Mouse (Mus musculus) midbrain, embryonic 15.5 days (tissue): Measurements from ENCODE around the gene Ndufs2. TPM values are rescaled to one million over a fixed set of nuclear protein-coding genes. Genes with fewer than 3 reads are reported as not detected.
"Not testable (repeated sequence)": the region's sequence is repeated elsewhere in the genome, so short reads cannot be mapped to it uniquely, and the experiment has no call there.

ENCODE experiments used
- ATAC-seq: fragments of 200-750 bp; cut with Nextera tagmentation; replicated peaks from 2 replicates; pipeline ENCODE4 v1.8.0; 2017; ENCODE audit warnings: moderate TSS enrichment
- H3K27ac ChIP-seq: fragments of 300-500 bp; sonication (generic); 2 replicates; pipeline ENCODE4 v1.5.1; 2015; ENCODE audit warnings: mild to moderate bottlenecking, inconsistent platforms
- H3K27me3 ChIP-seq: fragments of 300-500 bp; sonication (generic); replicated peaks from 2 replicates; pipeline ENCODE4 v1.6.1; 2015; ENCODE audit warnings: inconsistent platforms
- H3K36me3 ChIP-seq: fragments of 300-500 bp; sonication (generic); replicated peaks from 2 replicates; pipeline ENCODE4 v1.6.1; 2015; ENCODE audit warnings: inconsistent platforms
- H3K4me1 ChIP-seq: fragments of 300-500 bp; sonication (generic); 2 replicates; pipeline ENCODE4 v1.6.1; 2015; ENCODE audit warnings: inconsistent platforms
- H3K4me2 ChIP-seq: fragments of 300-500 bp; sonication (generic); 2 replicates; pipeline ENCODE4 v1.6.1; 2015; ENCODE audit warnings: inconsistent platforms, mild to moderate bottlenecking, moderate library complexity
- H3K4me3 ChIP-seq: fragments of 300-500 bp; sonication (generic); 2 replicates; pipeline ENCODE4 v1.5.1; 2015; ENCODE audit warnings: mild to moderate bottlenecking, inconsistent platforms
- H3K9ac ChIP-seq: fragments of 300-500 bp; sonication (generic); 2 replicates; pipeline ENCODE4 v1.6.1; 2015; ENCODE audit warnings: mild to moderate bottlenecking, inconsistent platforms
- H3K9me3 ChIP-seq: fragments of 300-500 bp; sonication (generic); 2 replicates; pipeline ENCODE4 v1.6.1; 2016; ENCODE audit warnings: inconsistent platforms
- WGBS: fragments of 180-500 bp; shearing (Covaris S2); methylation state at CpG from one replicate; pipeline ENCODE4 v1.1.7; 2015; ENCODE audit warnings: mixed read lengths; 5-methylcytosine and 5-hydroxymethylcytosine counted together
- polyA plus RNA-seq: library from polyadenylated mRNA; unstranded; fragments of >200 nt; fragmentation: Nextera tagmentation; extraction: Ambion mirVana; gene quantifications from 2 replicates; pipeline ENCODE4 v1.2.1, GENCODE M21; 2015

Ndufs2 gene
- polyA plus RNA-seq, 1 experiment from 2014 or later: 229 TPM

DNA sequence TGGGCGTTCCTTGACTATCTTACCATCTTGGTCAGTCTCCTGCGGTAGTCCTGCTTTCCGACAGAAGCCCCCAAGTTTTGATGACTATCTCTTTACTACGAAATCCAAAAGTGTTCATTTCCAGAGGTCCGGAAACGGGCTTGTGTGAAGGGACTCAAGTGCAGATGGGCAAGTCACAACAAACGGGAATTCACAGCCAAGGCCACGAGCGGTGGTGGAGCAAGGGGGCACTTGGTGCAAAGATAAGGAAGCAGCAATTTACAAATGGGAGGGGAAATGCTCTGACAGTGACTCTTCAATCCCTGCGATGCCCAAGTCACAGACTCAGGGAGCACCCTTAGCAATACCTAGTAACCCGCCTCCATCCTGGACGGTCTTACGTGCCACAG, 3.7 kb downstream of the Ndufs2 start:
- ATAC-seq: peak; percentile 9
- H3K4me1 ChIP-seq: peaks cover 49% of the 10 kb centered on the region

DNA sequence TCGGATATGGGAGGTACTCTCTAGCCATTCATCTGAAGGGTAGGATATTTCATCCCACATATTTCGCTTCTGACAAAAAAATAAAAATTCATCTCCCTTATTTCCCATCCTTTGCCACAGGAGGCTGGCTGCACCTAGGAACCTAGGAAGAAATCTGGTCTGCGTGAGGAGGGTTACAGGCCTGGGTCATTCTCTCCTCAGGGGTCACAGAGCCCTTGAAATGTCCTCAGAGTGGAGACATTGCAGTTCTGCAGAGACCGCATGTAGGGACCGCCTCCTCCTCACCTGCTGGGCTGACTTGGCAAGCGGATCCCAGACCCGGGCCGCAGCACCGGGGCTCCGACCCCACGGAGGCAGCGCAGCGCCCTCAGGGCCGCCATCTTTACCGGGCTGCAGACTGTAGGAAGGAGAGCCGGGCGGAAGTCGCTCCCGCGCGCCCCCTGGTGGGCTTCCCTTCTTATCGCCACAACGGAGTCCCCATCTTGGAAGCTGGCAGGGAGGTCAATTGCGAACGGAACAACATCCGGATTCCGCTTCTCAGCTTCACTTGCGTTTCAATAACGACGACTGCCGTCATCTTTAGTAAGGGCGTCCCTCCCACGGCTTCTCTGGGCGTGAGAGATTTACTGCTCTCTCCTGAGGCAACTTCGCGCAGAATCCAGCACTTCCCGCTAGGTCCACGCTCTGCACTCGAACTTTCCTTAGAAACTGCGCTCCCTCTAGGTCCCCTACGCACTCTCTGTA, 4.3 kb downstream of the Ndufs2 start:
- Histone ChIP-seq H3K9ac (peak overlapping the region; percentile 81), H3K4me1 (peaks cover 44% of the 10 kb centered on the region), H3K27me3 (no peaks in the 10 kb centered on the region), H3K4me3 (peak overlapping the region; percentile 66), H3K36me3 (peaks cover 3% of the 10 kb centered on the region; the same call in 1 of the 2 replicates), H3K9me3 (no peaks in the 10 kb centered on the region), H3K4me2 (peak overlapping the region; percentile 75), H3K27ac (peak overlapping the region; percentile 75)
- under 1% methylated on average over 41 of the region's 41 CpGs for WGBS
- ATAC-seq: peak; percentile 94

More for the DNA sequence above, 3.7 kb downstream of the Ndufs2 start:
- H3K9me3 ChIP-seq: no peaks in the 10 kb centered on the region
- H3K4me2 ChIP-seq: peak overlapping the region; percentile 75
- H3K36me3 ChIP-seq: peaks cover 3% of the 10 kb centered on the region; the same call in 1 of the 2 replicates
- no peaks in the 10 kb centered on the region for H3K27me3 ChIP-seq
- H3K27ac ChIP-seq: peak overlapping the region; percentile 75
- peak overlapping the region; percentile 66 for H3K4me3 ChIP-seq
- 15% methylated on average over 13 of the region's 13 CpGs for WGBS
- H3K9ac ChIP-seq: peak overlapping the region; percentile 26; the same call in 1 of the 2 replicates

DNA sequence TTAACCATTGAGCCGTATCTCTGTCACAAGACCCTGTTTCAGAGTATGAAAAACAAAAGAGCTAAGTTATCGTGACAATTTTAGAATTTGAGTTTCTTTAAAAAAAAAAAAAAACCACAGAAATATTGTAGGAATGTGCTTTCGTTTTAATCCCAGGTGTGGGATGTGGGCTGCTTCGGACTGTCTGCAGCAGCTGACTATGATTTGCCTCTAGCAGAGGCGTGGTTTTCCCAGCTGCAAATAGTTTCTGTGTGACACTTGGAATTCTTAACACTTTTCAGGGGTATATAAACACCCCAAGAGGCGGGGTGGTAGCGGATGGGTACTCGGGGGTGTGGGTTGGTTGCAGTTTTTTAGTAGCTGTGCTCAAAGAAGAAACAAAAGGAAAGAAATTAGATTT, 5.8 kb downstream of the Ndufs2 start:
- Histone ChIP-seq H3K27me3 (no peaks in the 10 kb centered on the region), H3K4me3 (no peak overlapping the region), H3K36me3 (peaks cover 10% of the 10 kb centered on the region; the same call in 1 of the 2 replicates), H3K4me1 (peaks cover 28% of the 10 kb centered on the region), H3K4me2 (no peak overlapping the region), H3K9me3 (no peaks in the 10 kb centered on the region), H3K27ac (no peak overlapping the region), H3K9ac (no peak overlapping the region)
- ATAC-seq: no peak
- 96% methylated on average over 8 of the region's 8 CpGs for WGBS

DNA sequence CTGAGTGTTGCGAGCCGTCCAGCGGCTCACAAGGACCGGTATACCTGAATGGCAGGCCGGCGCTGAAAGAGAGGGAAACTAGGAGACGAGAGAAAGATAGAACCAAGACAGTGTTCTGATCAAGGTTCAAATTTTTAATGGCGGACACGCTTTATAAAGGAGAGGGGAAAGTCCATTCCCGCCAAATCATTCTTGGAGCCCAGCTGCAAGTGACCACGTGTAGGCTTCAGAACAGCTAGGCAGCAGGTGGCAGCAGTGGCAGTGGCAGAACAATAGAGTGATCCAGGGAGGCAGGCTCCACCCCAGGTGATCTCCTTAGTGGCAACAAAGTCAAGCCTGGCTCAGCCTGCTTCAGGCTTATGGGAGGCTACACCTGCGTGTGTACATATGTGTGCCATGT, 9.2 kb downstream of the Ndufs2 start:
- not testable (repeated sequence) for H3K9me3 ChIP-seq, H3K4me3 ChIP-seq, H3K9ac ChIP-seq, H3K4me2 ChIP-seq, H3K27me3 ChIP-seq, ATAC-seq, H3K27ac ChIP-seq
- Histone ChIP-seq H3K36me3 (peaks cover 38% of the 10 kb centered on the region; the same call in 1 of the 2 replicates), H3K4me1 (peaks cover 15% of the 10 kb centered on the region)
- 86% methylated on average over 12 of the region's 12 CpGs for WGBS

DNA sequence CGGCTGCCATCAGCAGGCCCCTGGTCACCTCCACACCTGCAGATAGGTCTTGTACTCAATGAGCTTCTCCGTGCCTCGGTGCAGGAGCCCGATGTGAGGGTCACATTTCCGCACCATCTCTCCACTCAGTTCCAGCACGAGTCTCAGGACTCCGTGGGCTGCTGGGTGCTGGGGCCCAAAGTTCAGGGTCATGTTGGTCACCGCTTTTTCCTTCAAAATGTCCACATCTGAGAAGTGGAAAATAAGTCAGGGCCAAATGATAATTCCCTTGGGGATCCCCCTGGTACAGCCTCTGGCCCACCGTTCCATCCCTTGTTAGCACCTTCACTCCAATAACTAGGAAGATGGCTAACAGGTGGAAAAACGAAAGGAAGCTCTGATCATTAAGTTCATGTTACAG, 10.3 kb downstream of the Ndufs2 start:
- 93% methylated on average over 10 of the region's 10 CpGs for WGBS
- no peak overlapping the region for H3K27ac ChIP-seq
- no peak overlapping the region for H3K4me2 ChIP-seq
- no peak overlapping the region for H3K4me3 ChIP-seq
- no peaks in the 10 kb centered on the region for H3K27me3 ChIP-seq
- H3K9me3 ChIP-seq: no peaks in the 10 kb centered on the region
- peaks cover 9% of the 10 kb centered on the region for H3K4me1 ChIP-seq
- ATAC-seq: no peak
- H3K9ac ChIP-seq: no peak overlapping the region
- peaks cover 46% of the 10 kb centered on the region; the same call in 1 of the 2 replicates for H3K36me3 ChIP-seq

DNA sequence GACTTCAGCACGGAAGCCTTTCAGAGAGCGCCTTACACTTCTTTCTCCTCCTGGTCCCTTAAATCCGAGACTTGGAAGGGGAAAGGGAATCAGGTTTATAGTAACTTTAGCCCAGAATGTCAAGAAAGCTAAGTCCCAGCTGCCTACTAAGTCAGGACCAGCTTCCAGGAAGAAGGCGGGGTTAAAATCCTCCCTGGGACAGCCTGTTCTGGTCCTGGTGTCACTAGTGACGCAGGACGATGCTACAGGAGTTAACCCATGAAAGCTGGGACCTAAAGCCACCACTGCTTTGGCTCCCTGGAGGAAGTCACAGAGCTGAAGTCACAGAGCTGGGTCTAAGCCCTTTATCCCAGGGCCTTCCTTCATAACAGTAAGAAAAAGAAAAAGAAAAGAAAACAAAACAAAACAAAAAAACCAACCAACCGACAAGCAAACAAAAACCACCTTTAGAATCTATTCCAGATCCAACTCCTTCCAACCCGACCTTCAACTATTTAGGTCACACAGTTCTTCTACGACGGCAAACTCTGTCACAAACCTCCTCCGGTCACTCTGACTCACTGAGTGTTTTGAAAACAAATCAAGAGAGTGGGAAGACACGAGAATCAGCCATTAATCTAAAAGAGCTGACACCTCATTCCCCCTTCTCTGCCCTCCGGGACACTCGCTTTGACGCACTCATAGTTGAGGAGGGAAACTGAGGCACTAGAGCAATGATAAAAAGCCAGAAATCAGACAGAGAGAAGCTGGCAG, 11.0 kb downstream of the Ndufs2 start:
- Histone ChIP-seq H3K27ac (no peak overlapping the region), H3K27me3 (no peaks in the 10 kb centered on the region), H3K36me3 (peaks cover 52% of the 10 kb centered on the region), H3K9ac (no peak overlapping the region), H3K9me3 (no peaks in the 10 kb centered on the region), H3K4me2 (no peak overlapping the region), H3K4me1 (0 out of 2 replicates have a peak, but pooled peaks cover 3% of the 10 kb centered on the region), H3K4me3 (no peak overlapping the region)
- no peak for ATAC-seq
- 85% methylated on average over 15 of the region's 15 CpGs for WGBS

DNA sequence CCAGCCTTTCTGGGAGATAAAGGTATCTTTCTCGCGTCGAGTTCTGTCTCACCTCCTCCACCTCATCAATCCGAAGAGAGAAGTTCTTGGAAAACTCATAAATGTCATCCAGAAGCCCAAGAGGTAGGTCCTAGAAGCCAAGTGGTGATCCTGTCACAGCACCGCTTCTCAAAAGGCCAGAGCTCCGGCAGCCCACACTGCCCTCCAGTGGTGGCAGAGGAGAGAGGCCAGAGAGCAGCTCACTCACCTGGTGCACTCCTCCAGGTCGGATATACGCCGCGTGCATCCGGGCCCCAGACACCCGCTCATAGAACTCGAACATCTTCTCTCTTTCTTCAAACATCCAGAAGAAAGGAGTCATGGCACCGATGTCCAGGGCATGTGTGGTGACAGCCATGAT, 12.7 kb downstream of the Ndufs2 start:
- 68% methylated on average over 14 of the region's 14 CpGs for WGBS
- Histone ChIP-seq H3K27me3 (no peaks in the 10 kb centered on the region), H3K9ac (no peak overlapping the region), H3K27ac (no peak overlapping the region), H3K4me1 (0 out of 2 replicates have a peak, but pooled peaks cover 3% of the 10 kb centered on the region), H3K36me3 (peaks cover 69% of the 10 kb centered on the region), H3K4me2 (no peak overlapping the region), H3K4me3 (no peak overlapping the region), H3K9me3 (no peaks in the 10 kb centered on the region)
- 0 out of 2 replicates have a peak, but pooled peaks have one; percentile 48 for ATAC-seq

DNA sequence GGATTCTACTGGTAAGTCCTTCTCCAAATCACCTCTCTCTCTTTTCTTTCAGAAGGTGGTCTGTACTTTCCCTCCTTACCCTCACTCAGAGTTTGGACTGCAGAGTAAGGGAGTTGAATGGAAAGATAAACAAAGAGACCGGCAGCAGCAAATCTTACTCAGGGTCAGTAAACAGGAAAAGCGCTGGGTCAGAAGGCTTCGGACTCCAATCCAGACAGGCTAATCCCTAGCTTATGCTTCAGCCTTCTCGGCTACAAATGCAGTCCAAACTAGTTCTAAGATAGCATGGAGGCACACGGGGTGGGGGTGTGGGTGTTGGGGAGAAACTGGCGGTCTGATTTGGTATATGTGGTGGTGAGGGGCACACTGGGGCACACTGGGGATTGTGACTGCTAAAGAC, 13.8 kb downstream of the Ndufs2 start:
- no peak for ATAC-seq
- Histone ChIP-seq H3K4me3 (no peak overlapping the region), H3K27ac (no peak overlapping the region), H3K36me3 (peaks cover 67% of the 10 kb centered on the region), H3K27me3 (no peaks in the 10 kb centered on the region), H3K9me3 (no peaks in the 10 kb centered on the region), H3K4me2 (no peak overlapping the region), H3K4me1 (0 out of 2 replicates have a peak, but pooled peaks cover 3% of the 10 kb centered on the region), H3K9ac (no peak overlapping the region)
- 80% methylated on average over 6 of the region's 6 CpGs for WGBS

DNA sequence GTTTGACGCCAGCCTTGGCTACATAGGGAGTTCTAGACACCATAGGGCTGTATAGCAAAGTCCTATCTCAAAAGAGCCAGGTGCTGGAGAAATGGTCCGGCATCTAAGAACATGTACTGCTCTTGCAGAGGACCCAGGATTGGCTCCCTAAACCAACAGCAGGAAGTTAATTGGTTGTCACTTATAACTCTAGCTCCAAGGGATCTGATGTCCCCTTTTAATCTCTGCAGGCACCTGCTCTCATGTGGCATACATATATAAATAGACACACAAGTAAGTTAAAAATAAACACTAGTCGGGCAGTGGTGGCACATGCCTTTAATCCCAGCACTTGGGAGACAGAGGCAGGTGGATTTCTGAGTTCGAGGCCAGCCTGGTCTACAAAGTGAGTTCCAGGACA, 15.4 kb downstream of the Ndufs2 start:
- Histone ChIP-seq H3K4me1 (0 out of 2 replicates have a peak, but pooled peaks cover 3% of the 10 kb centered on the region), H3K9me3 (no peaks in the 10 kb centered on the region), H3K4me2 (no peak overlapping the region), H3K4me3 (no peak overlapping the region), H3K27ac (no peak overlapping the region), H3K36me3 (peaks cover 63% of the 10 kb centered on the region), H3K27me3 (no peaks in the 10 kb centered on the region), H3K9ac (no peak overlapping the region)
- WGBS: 88% methylated on average over 4 of the region's 4 CpGs
- ATAC-seq: no peak

DNA sequence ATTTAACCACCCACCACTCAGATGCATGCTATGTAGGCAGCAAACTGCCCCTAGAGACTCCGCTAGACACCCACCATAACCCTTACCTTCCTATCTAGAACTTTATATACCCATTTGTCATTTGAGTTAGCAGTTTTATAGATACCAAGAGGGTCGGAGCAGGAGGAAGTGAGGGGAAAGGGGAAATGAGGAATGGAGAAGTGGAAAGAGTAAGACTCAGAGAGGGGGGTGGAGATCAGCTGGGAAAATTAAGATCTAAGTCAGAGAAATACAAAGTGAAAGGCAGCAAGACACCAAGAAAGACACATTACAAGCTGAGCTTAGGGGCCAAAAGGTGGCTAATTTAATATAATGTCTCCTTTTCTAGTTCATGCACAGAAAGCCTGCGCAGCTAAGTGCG, 16.6 kb downstream of the Ndufs2 start:
- Histone ChIP-seq H3K9ac (no peak overlapping the region), H3K27me3 (no peaks in the 10 kb centered on the region), H3K4me1 (no peaks in the 10 kb centered on the region), H3K27ac (no peak overlapping the region), H3K9me3 (no peaks in the 10 kb centered on the region), H3K4me2 (no peak overlapping the region), H3K4me3 (no peak overlapping the region), H3K36me3 (peaks cover 52% of the 10 kb centered on the region)
- no peak for ATAC-seq
- 95% methylated on average over 4 of the region's 4 CpGs for WGBS

DNA sequence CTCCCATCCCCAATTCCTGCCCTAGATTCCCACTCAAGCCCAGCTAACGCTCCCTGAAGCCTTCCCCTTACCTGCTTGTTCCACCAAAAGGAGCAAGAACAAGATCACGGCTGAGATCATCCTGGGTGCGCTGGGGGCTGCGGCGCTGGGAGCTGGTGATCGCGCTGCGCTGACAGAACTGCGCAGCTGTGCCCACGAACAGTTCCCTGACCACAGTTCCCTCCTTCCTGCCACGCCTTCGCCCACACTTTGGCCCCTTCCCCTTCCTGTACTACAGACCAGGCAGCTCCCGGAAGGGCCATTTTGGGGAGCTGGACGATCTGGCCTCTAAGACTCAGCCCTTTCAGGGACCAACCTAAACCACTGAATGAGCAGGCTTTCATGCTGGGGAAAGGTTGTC, 17.1 kb downstream of the Ndufs2 start, which contains the start of gene Fcer1g:
TSS of gene Fcer1g (minus strand) at position 240 of the 400 bp plus-strand sequence.
- no peak within 1 kb of the TSS for H3K9ac ChIP-seq
- no peak for ATAC-seq

More for the DNA sequence above, 17.1 kb downstream of the Ndufs2 start, which contains the start of gene Fcer1g:
- Histone ChIP-seq H3K4me2 (no peak within 1 kb of the TSS), H3K9me3 (no peaks in the 10 kb centered on the region), H3K4me1 (no peaks in the 10 kb centered on the region), H3K4me3 (no peak within 1 kb of the TSS), H3K27ac (no peak within 1 kb of the TSS), H3K27me3 (no peaks in the 10 kb centered on the region), H3K36me3 (peaks cover 52% of the 10 kb centered on the region)
- 95% methylated on average over 14 of the region's 14 CpGs for WGBS
